Mouse (Mus musculus): ENCODE results near the gene Gm21663. TPM values are rescaled to one million over a fixed set of nuclear protein-coding genes. Genes with fewer than 3 reads are reported as not detected.
"Not testable (repeated sequence)": the region's sequence is repeated elsewhere in the genome, so short reads cannot be mapped to it uniquely, and the experiment has no call there.

Gm21663 gene
- polyA plus RNA-seq (2015; fragmentation: Nextera tagmentation; extraction: Ambion mirVana) = 0.08 and 0.17 TPM in 2 replicates

- H3K9ac ChIP-seq; H3K4me2 ChIP-seq; H3K27me3 ChIP-seq; H3K27ac ChIP-seq; H3K4me1 ChIP-seq; H3K9me3 ChIP-seq; H3K4me3 ChIP-seq; ATAC-seq (ENCODE audit: insufficient number of reproducible peaks, insufficient read depth, low FRiP score, low TSS enrichment, low read depth); H3K36me3 ChIP-seq: not testable (repeated sequence)
- WGBS = 57% methylated on average over 2 of the region's 2 CpGs
These were observed at the start of gene Gm21663 for GRCm38 (mm10) chr5:25942281-25942680. Gm21663 (minus strand) TSS chr5:25942381.

- WGBS = no CpG with 5 or more reads among the region's 3 CpGs
- H3K27ac ChIP-seq; H3K36me3 ChIP-seq; H3K9me3 ChIP-seq; H3K9ac ChIP-seq; ATAC-seq (ENCODE audit: insufficient number of reproducible peaks, insufficient read depth, low FRiP score, low TSS enrichment, low read depth); H3K27me3 ChIP-seq; H3K4me3 ChIP-seq; H3K4me2 ChIP-seq; H3K4me1 ChIP-seq: not testable (repeated sequence)
These were observed 46.4 kb upstream of the Gm21663 start, which contains the start of gene Gm21698 for GRCm38 (mm10) chr5:25988550-25988949. Gm21698 (minus strand) TSS chr5:25988650.

- not testable (repeated sequence) for ATAC-seq (ENCODE audit: insufficient number of reproducible peaks, insufficient read depth, low FRiP score, low TSS enrichment, low read depth); H3K9me3 ChIP-seq; H3K36me3 ChIP-seq; H3K4me3 ChIP-seq; H3K4me1 ChIP-seq; H3K27ac ChIP-seq; H3K9ac ChIP-seq; H3K27me3 ChIP-seq; H3K4me2 ChIP-seq
- WGBS = no CpG with 5 or more reads among the region's 2 CpGs
These were observed 30.4 kb upstream of the Gm21663 start, which contains the start of gene Gm21680 for GRCm38 (mm10) chr5:25972563-25972962. Gm21680 (minus strand) TSS chr5:25972663.

- H3K4me1 ChIP-seq; H3K27ac ChIP-seq; ATAC-seq (ENCODE audit: insufficient number of reproducible peaks, insufficient read depth, low FRiP score, low TSS enrichment, low read depth); H3K9me3 ChIP-seq; H3K36me3 ChIP-seq; H3K4me3 ChIP-seq; H3K9ac ChIP-seq: not testable (repeated sequence)
- H3K4me2 ChIP-seq = peak overlapping the region; percentile 35
- WGBS = 63% methylated on average over 17 of the region's 17 CpGs
- peaks cover 12% of the 10 kb centered on the region for H3K27me3 ChIP-seq
These were observed 14.9 kb upstream of the Gm21663 start for GRCm38 (mm10) chr5:25957050-25957449.

- not testable (repeated sequence) for H3K27ac ChIP-seq, H3K9ac ChIP-seq, H3K36me3 ChIP-seq, H3K4me1 ChIP-seq, H3K9me3 ChIP-seq, H3K4me3 ChIP-seq
- 36% methylated on average over 32 of the region's 32 CpGs for WGBS
- ATAC-seq (ENCODE audit: insufficient number of reproducible peaks, insufficient read depth, low FRiP score, low TSS enrichment, low read depth) = peak; percentile 37; the same call in 1 of the 2 replicates
- Histone ChIP-seq H3K27me3 (peaks cover 12% of the 10 kb centered on the region), H3K4me2 (peak overlapping the region; percentile 35)
These were observed 14.4 kb upstream of the Gm21663 start for GRCm38 (mm10) chr5:25956611-25957010.

- 77% methylated on average over 2 of the region's 2 CpGs for WGBS
- not testable (repeated sequence) for ATAC-seq (ENCODE audit: insufficient number of reproducible peaks, insufficient read depth, low FRiP score, low TSS enrichment, low read depth); H3K4me1 ChIP-seq
These were observed 12.1 kb upstream of the Gm21663 start, which contains the start of gene Gm21671 for GRCm38 (mm10) chr5:25954317-25954716. Gm21671 (minus strand) TSS chr5:25954417.

GRCm38 (mm10) chr5:25945391-25945790 is 3.2 kb upstream of the Gm21663 start:
- 80% methylated on average over 2 of the region's 2 CpGs for WGBS
- H3K36me3 ChIP-seq; H3K9ac ChIP-seq; ATAC-seq (ENCODE audit: insufficient number of reproducible peaks, insufficient read depth, low FRiP score, low TSS enrichment, low read depth); H3K4me1 ChIP-seq; H3K9me3 ChIP-seq; H3K4me3 ChIP-seq; H3K4me2 ChIP-seq; H3K27ac ChIP-seq; H3K27me3 ChIP-seq: not testable (repeated sequence)

More at GRCm38 (mm10) chr5:25954317-25954716, 12.1 kb upstream of the Gm21663 start, which contains the start of gene Gm21671:
- not testable (repeated sequence) for H3K9me3 ChIP-seq, H3K4me3 ChIP-seq, H3K27ac ChIP-seq, H3K4me2 ChIP-seq, H3K36me3 ChIP-seq, H3K9ac ChIP-seq
- H3K27me3 ChIP-seq = peaks cover 12% of the 10 kb centered on the region

GRCm38 (mm10) chr5:25891321-25891720 is 50.9 kb downstream of the Gm21663 start:
- no peaks in the 10 kb centered on the region for H3K4me1 ChIP-seq
- H3K4me2 ChIP-seq = no peak overlapping the region
- WGBS = 82% methylated on average over 1 of the region's 1 CpGs
- H3K4me3 ChIP-seq = no peak overlapping the region
- no peak overlapping the region for H3K27ac ChIP-seq
- H3K36me3 ChIP-seq = no peaks in the 10 kb centered on the region
- H3K27me3 ChIP-seq = no peaks in the 10 kb centered on the region
- no peak for ATAC-seq (ENCODE audit: insufficient number of reproducible peaks, insufficient read depth, low FRiP score, low TSS enrichment, low read depth)
- H3K9ac ChIP-seq = no peak overlapping the region
- H3K9me3 ChIP-seq = no peaks in the 10 kb centered on the region

- WGBS = 52% methylated on average over 3 of the region's 3 CpGs
- no peaks in the 10 kb centered on the region for H3K27me3 ChIP-seq
- H3K9me3 ChIP-seq = 0 out of 2 replicates have a peak, but pooled peaks cover 8% of the 10 kb centered on the region
- no peaks in the 10 kb centered on the region for H3K4me1 ChIP-seq
- no peak for ATAC-seq (ENCODE audit: insufficient number of reproducible peaks, insufficient read depth, low FRiP score, low TSS enrichment, low read depth)
- H3K4me3 ChIP-seq = no peak overlapping the region
- H3K4me2 ChIP-seq = no peak overlapping the region
- no peak overlapping the region for H3K27ac ChIP-seq
- no peak overlapping the region for H3K9ac ChIP-seq
- no peaks in the 10 kb centered on the region for H3K36me3 ChIP-seq
These were observed 52.3 kb downstream of the Gm21663 start for GRCm38 (mm10) chr5:25889746-25890382.

GRCm38 (mm10) chr5:25886708-25887107 is 55.5 kb downstream of the Gm21663 start:
- 0 out of 2 replicates have a peak, but pooled peaks cover 8% of the 10 kb centered on the region for H3K9me3 ChIP-seq
- WGBS = 72% methylated on average over 3 of the region's 3 CpGs
- no peak overlapping the region for H3K4me2 ChIP-seq
- no peaks in the 10 kb centered on the region for H3K27me3 ChIP-seq
- H3K4me1 ChIP-seq = no peaks in the 10 kb centered on the region
- no peaks in the 10 kb centered on the region for H3K36me3 ChIP-seq
- no peak overlapping the region for H3K9ac ChIP-seq
- H3K27ac ChIP-seq = no peak overlapping the region
- no peak overlapping the region for H3K4me3 ChIP-seq
- ATAC-seq (ENCODE audit: insufficient number of reproducible peaks, insufficient read depth, low FRiP score, low TSS enrichment, low read depth) = no peak

All from embryonic facial prominence, embryonic 13.5 days (tissue).